Mouse (Mus musculus) embryo, embryonic 10 days (tissue): ENCODE data around the gene Aff4.
A peak's percentile ranks its signal among the peaks of the same experiment; 100 is the strongest.

Experiments
- DNase-seq: peaks from one replicate; pipeline ENCODE4 v3.0.0-alpha.2; 2015; ENCODE audit warnings: low spot score

Gene Aff4

DNA sequence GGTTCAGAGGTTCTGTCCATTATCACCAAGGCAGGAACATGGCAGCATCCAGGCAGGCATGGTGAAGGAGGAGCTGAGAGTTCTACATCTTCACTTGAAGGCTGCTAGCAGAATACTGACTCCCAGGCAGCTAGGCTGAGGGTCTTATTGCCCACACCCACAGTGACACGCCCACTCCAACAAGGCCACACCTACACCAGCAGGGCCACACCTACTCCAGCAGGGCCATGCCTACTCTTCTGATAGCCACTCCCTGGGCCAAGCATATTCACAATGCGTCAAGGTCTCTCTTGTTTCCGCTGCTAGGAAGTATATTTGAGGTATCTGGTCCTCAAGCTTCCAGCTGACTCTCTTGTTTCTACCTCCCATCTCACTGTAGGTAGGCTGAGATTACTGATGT lies 108.4 kb downstream of the Aff4 start:
- DNase-seq: no peak

DNA sequence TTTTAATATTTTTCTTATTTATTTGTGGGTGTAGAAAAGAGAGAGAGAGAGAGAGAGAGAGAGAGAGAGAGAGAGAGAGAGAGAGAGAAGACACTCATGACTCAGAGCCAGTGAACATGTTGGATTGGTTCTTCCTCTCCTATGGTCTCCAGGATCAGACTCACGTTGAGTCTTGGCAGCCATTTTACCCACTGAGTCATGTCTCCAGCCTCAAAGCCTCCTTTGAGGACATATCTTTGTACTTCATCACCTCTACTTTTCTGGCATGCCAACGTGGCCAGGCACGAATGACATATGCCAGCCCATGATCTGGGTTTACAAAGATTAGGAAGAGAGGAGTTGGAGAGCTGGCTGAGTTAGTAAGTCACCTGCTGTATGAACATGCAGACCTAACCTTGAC lies 109.6 kb downstream of the Aff4 start:
- no peak for DNase-seq

DNA sequence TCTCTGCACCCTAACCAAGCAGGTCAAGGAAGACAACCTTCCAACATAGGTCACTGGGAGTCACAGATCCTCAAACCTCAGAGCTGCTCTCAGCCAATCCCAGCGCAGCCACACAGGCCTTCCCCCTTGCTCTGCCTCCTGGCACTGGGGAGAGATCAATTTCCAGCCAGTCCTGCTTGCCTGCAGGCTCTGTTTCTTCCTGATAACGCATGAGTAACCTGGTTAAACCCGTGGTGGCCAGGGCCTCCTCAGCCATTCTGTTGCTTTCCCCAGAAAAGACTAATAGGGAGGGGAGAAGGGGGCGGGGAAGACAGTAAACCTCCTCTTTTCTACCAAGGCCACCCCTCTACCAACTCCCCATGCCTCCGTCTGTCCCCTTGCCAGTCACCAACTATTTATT lies 111.1 kb downstream of the Aff4 start:
- peak; percentile 14 for DNase-seq

DNA sequence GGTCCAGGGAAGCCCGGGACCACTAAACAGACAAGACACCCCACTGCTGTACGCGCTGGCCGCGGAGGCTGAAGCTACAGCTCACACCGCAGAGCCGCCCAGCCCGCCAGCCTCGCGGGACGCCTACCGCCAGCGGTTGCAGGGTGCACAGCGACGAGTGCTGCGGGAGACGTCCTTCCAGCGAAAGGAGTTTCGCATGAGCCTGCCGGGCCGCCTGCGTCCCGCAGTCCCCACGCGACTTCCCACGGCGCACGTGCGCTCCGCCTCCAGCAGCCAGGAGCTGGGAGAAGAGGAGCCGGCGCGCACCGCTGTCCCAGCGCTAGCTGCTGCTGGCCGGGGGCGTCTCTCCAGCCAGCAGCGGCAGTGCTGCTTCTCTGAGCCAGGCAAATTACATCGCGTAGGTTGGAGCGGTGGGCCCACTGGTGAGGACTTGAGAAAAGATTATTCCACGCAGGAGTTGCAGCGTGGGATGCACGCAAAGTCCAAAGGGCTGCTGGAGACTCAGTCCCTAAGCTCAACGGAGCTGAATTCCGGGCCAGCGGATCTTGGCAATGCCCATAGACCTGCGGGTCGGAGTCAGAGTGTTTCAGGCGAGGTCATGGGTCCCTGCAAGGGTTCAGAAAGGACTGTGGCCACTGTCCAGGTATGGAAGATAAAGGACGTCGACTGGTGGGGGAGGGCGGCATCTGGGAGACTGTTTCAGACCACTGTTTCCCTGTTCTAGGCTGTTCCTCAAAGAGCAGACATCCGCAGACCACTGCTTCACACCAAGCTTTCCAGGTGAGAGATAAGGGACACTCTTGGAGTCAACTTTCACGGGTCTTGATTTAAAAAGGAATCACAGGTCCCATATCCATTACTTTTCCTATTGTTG lies 113.2 kb downstream of the Aff4 start:
- peak; percentile 60 for DNase-seq

DNA sequence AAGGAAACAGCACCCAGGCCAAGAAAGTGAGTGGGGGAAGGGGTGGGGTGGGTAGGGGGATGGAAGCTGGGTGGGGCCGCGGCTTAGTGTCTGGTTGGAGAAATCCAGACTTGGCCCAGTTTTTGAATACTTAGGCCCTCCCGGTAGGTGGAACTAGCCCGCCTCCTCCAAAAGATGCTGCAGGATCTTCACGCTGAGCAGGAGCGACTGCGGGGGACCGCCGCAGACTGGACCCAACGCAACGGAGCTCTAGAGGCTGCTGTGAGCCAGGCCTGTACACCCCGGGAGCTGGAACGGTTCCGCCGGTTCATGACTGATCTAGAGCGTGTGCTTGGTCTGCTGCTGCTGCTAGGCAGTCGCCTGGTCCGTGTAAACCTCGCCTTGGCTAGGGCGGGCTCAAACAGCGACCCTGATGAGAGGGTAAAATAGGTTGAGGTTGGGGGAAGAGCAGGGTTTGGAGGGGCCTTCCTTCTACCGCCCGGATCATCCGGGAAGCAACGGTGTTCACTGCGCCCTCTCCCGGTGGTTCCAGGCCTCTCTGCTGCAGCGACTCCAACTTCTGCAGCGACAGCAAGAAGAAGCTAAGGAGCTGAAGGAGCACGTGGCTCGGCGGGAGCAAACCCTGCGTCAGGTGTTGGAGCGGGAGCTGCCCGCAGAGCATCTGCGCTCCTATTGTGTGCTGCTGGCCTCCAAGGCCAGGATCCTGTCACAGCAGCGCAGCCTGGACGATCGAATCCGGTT lies 115.8 kb downstream of the Aff4 start:
- peak; percentile 91 for DNase-seq

DNA sequence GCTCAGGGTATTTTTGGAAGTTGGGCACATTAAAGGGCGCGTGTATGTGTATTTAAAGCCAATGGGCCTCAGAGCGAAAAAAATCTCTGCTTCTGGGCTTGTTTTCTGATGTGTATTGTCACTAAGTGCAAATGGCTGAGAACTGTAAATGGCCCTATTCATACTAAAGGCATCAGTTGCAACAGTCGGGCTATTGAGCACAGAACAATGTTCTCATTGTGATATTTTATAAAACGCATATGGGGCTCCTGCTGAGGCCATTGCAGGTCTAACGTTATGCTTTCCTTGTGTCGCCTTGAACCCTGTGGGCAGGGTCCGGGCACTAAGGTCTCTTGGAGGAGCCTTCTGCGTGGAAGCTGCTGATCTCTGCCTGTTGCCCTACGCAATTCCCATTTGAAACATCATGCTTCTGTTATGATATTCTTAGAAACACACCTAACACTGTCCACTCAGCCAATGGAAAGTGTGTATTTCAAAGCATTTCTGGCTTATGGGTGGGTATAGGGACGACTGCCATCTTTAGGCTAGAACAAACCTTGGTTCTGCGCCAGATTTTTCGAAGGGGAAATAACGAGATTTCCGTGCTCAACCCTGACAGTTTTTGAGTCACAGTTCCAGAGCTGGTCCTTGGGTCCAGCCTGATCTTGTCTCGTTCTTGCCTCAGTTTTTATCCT lies 118.8 kb downstream of the Aff4 start:
- no peak for DNase-seq

DNA sequence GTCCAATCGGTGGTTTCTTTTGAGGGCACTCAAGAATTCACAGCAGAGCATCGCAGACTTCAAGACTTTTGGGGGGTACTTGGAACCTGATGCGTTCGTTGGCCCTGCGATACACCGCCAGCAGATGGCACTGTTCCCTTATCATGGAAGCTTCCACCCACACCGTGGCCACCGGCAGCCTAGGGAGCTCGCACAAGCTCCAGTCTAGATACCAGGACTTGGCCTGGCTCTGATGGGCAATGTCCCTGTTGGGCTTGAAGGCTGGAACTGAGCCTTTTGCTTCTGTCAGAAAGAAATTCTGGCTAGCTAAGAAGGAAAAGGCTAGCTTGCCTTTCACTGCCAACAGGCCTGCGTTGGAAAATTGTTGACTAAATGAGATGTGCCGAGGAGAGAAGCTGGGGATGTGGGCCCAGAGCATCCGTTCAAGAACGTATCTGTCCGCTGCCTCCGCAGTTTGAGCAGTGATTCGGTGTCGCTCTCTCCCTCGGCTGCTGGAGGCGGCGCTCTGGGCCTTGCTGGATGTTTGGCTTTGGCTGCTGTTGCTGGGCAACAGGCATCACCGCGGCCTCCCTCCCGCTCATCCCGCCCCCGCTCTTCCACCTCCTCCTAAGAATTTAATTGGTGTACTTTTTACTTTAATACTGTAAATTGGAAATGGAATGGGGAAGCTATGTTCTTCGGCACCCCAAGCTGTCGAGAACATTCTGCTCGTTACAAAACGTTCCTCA lies 119.5 kb downstream of the Aff4 start, which contains the start of gene Gm9837:
Gm9837 (minus strand) TSS at position 512 of the 728 bp plus-strand sequence.
- peak; percentile 98 for DNase-seq
